Mouse (Mus musculus): Measurements from ENCODE around the gene Hras.

- TF ChIP-seq CTCF (IDR thresholded peaks at IDR 0.05; ENCODE audit: insufficient read depth, low read depth, low read length) (no peak), POLR2A (IDR thresholded peaks at IDR 0.05; ENCODE audit: insufficient read depth, low read depth, low read length) (no peak)
These were observed 11.7 kb upstream of the Hras start for GRCm38 (mm10) chr7:141205504-141205903.
